Mouse (Mus musculus): Measurements from ENCODE around the gene Cfl2.
A peak's percentile ranks its signal among the peaks of the same experiment; 100 is the strongest.
"Not testable (repeated sequence)": the region's sequence is repeated elsewhere in the genome, so short reads cannot be mapped to it uniquely, and the experiment has no call there.

Cfl2 gene

DNA sequence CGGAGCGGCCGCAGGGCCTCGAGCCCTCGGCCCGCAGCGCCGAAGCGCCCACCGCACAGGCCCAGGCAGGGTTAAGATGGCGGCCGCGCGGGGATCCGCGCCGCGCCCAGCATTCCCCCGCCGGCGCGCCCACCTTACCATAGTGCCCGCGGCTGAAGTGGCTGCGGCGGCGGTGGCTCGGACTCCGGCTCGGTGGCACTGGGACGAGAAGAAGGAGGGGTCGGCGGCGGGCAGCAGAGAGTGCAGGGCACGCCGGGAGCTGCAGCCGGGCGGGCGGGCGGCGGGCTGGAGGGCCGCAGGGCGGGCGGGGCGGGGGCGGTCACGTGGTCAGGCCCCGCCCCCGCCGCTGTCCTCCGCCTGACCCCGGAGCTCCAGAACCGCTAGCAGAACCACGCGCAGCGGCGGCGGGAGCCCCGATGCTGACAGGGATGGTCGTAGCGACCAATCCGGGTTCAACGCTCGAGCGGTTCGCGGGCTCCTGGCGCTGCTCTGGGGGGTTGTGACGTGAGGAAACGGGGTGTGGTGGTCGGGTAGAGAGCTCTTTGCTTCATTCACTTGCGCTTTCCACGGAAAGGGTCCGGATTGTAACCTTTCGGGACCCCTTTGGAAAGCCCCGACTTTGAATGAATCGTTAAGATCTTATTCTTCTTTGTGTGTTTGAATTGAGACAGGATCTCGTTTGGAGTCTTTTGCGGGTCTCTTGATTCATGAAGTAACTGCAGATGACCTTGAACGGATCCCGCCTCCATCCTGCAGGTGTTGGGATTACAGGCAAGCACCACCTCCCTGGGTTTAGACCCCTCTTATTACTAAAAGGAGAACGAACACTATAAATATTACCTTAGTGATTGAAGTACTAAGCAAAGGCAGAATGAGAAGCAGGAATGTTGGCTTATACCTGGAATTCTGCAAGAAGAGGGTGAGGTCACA lies at the start of gene Cfl2:
TSS of gene Cfl2 (minus strand) at position 272 of the 930 bp plus-strand sequence.
- peak; percentile 75 to 83 for DNase-seq (ENCODE audit: low spot score in 2 of 2)

DNA sequence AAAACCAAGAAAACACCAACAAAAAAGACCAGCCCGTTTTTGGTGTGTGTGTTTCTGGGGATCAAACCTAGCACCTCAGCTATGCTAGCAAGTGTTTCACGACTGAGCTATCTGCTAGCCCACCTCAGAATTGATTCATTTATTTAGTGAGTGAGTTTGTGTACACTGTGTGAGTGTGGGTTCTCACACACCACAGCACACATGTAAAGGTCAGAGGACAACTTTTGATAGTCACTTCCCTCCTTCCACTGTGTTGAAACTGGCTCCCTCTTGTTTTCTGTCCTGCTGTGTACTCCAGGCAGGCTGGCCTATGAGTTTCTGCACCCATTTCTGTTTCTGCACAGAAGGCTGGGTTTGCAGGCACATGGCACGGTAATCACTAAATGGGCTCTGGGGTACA lies 47.7 kb upstream of the Cfl2 start:
- no peak for DNase-seq (ENCODE audit: low spot score in 2 of 2)

DNA sequence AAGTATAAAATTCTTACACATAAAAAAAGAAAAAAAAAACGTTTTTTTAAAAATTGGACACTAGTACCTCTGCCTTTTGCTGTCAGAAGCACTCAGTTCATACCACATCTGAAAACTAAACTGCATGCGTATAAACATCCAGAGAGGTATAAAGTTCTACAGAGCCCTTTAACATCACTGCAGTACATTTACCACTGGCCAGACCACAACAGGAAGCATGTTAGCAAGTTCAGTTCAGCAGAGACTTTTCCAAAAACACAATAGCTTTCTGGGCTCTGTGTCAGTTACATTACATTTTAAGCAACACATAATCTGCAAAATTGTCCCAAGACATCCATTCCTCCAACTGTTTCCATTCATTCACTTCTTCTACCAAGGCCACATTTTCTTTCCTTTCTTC lies 29.9 kb upstream of the Cfl2 start:
- not testable (repeated sequence) for DNase-seq (ENCODE audit: low spot score in 2 of 2)

DNA sequence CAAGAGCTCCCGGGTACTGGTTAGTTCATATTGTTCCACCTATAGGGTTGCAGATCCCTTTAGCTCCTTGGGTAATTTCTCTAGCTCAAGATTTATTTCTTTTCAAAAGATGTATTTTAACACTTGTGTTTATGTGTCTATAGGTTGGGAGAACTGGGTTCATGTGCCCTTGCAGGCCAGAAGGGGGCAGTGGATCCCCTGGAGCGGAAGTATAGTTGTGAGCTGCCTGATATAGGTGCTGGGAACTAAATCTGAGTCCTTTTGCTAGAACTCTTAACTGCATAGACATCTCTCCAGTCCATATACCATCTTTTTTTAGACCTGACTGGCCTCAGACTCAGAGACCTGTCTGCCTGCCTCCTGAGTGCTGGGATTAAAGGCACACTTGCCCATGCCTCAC lies 27.7 kb upstream of the Cfl2 start:
- DNase-seq (ENCODE audit: low spot score in 2 of 2), result no peak

DNA sequence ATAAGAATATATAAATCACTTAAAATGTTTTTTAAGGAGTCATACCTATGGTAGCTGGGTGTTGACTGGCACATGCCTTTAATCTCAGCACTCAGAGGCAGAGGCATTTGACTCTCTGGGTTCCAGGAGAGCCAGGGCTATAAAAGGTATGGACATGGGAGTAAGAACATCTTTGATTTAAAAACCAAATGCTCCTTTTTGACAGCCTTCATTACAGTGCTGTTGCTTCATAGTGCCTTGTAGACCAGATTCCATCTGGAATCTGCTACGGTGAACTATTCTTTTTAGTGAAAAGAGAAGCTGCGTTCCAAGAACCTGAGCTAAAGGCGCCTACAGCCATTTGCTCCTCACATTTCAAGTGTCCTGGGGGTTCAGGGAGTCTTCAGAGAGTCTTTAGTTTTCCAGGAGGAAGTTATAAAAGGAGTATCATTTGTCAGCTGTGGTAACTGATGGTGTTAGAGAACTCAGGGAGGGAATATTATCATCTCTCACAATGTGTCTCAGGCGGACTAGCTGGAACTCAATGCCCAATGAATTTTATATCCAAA lies 25.0 kb upstream of the Cfl2 start:
- DNase-seq (ENCODE audit: low spot score in 2 of 2), result no peak

DNA sequence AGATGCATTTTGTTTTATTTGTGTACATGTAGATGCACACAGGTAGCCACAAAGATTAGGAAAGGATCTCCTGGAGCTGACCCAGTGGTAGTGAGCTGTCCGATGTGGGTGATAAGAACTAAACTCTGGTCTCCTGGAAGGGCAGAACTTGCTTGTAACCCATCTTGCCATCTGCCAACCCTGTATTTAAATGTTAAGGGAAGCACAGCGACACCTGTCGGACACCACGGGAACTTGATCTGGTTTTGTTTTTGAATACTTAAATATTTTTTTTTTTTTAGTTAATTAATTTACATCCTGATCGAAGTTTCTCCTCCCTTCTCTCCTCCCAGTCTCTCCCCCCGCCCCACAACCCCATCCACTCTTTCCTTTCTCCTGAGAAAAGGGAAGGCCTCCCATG lies 17.0 kb upstream of the Cfl2 start:
- peak; percentile 58 to 72 for DNase-seq (ENCODE audit: low spot score in 2 of 2)

DNA sequence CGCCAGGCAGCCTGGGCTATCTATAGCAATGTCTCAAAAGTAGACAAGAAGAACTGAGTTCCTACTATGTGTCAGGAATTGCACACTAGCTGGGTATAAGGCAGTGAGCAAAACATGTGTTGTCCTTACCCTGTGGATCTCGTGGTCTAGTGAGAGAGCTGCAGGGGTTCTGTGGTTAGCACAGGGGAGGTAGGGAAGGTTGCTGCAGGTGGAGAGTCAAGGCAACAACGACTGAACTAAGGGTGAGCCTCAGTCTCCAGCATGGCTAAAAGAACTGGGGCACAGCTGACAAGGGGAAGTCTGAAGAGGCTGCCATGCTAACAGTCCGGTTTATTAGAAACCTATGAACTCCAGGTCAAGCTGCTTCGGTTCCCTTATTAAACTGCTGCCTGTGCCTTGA lies 16.5 kb upstream of the Cfl2 start:
- DNase-seq (ENCODE audit: low spot score in 2 of 2), result no peak

DNA sequence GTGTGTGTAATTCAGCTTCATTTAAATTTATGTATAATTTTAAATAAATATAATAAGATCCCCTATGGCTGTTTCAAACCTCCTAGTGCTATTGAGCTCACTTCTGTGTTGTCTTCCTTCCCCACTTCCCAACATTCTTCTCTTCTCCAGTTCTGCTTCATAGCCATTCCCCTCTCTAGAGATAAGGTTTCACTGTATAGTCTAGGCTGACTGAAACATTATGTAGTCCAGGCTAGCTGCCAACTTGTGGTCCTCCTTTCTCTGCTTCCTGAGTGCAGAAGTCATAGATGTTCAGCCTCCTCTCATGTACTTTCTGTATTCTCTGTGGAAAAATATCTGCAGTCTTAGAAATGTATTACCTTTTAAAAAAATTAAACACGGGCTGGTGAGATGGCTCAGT lies 15.2 kb upstream of the Cfl2 start:
- DNase-seq (ENCODE audit: low spot score in 2 of 2), result no peak

DNA sequence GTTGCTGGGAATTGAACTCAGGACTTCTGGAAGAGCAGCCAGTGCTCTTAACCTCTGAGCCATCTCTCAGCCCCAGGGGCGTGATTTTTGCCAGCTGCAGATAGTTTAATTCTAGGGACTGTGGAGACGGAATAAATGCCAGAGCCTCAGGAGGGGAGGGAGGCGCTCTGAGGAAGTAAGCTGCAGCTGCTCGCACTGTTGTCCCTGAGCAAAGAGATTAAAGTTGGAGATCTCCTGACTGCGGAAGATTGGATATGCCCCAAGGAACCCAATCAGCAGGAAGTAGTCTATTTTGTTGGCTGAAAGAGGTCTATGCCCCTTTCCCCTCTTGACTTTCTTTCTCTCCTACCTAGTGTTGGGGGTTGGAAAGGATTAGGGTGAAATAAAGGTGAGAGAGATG lies 14.2 kb upstream of the Cfl2 start:
- DNase-seq (ENCODE audit: low spot score in 2 of 2), result no peak

DNA sequence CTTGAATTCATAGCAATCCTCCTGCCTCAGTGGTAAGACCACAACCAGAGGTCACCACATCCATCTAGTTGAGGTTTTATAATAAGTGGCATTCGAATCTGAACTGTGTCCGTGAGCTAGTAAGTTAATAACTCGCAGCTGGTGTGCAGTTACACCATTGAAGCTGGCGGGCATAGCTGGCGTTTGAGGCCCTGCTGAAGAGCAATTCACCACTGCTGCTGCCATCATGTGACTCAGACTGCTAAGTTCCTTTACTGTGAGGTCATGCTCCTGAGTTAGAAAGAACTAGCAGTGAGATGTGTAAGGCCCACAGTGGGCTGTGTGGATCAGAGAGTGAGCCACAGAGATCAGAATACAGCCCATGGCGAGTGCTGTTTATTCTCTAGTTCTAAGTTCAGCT lies 12.0 kb upstream of the Cfl2 start:
- DNase-seq (ENCODE audit: low spot score in 2 of 2), result no peak

DNA sequence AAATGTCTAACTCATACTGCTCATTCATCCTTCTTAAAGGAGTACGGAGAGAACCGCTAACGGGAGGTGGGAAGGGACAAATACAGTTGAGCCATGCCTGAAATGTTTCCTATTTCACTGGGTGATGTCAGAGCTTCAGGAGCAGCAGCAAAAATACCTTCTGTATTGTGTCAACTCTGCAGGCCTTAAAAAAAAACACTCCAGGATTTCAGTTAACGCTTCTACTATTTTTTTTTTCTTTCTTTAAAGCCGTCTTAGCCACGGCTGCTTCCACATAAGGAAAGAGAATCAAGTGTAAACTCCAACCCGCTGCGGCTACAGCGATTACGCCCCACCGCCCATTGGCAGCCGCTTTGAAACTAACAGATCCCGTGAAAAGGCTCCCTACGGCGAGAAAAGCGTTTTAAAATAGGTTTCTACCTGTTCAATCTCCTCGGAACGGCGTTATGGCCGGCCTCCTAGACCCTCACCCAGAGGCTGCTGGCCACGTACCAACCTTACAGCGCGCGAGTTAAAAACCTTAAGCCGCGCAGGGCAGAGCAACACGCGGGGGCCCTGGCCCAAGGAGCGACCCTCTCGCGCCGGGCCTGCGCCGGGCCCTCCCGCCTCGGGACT lies 579 bp downstream of the Cfl2 start:
- no peak for DNase-seq (ENCODE audit: low spot score in 2 of 2)

DNA sequence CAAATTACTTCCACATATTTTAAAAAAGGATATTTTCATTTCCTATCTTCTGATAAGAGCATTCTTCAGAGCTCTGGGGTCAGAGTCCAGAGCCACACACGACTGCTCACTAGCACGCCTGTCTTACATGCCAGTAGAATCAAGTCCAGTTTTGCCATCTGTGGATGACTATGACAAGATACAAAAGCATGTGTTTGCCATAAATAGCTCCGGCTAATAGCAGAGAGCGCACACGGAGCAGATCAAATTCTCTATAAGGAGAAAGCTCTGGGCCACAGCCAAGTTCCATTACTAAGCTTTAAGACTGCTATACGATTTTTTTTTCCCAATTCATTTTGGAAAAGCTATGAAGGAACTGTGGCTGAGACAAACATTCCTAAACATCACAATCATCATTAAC lies 3.1 kb downstream of the Cfl2 start:
- no peak for DNase-seq (ENCODE audit: low spot score in 2 of 2)

DNA sequence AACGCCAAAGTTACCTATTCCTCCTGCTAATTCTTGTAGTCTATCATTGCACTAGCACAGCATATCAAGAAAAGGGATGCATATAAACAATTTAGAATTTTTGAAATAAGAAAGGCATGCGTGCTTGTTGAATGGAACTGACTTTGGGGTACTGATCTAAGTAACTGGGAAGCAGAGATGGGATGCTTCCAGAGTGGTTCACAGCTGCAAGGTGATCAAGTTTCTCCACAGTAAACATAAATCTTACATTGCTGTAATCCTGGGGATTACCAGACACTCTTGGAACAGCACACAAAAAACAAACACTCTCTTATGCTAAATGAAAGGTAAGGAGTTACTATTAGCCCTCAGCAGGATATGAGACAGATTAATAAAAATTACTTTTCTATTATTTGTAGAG lies 12.1 kb downstream of the Cfl2 start:
- DNase-seq (ENCODE audit: low spot score in 2 of 2), result no peak

DNA sequence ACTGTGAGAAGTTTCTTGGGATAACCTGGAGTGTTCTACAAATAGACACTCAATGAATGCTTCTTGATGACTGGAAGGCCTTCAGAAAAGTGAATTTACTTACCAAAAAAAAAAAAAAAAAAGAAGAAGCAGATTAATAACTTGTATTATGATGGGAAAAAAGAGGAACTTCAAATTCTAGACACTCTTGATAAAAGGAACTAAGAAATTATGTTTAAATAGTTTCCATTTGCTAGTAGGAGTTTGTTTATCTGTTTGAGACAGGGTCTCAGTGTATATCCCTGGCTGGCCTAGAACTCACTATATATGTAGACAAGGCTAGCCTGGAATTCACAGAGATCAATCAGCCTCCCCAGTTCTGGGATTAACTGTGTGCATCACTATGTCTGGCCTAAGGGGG lies 18.3 kb downstream of the Cfl2 start:
- DNase-seq (ENCODE audit: low spot score in 2 of 2), result no peak

DNA sequence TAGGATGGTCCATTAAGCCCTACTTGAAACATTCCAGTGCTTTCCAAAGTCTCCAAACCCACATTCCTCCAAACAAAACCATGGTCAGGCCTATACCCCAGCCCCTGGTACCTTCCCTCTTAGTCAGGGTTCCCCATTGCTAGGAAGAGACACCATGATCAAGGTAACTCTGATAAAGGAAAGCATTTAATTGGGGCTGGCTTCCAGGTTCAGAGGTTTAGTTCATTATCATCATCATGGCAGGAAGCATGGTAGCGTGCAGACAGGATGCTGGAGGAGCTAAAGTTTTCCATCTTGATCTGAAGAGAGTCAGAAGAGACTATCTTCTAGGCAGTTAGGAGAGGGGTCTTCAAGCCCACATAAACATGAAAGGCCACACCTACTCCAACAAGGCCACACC lies 21.1 kb downstream of the Cfl2 start:
- DNase-seq (ENCODE audit: low spot score in 2 of 2), result no peak

DNA sequence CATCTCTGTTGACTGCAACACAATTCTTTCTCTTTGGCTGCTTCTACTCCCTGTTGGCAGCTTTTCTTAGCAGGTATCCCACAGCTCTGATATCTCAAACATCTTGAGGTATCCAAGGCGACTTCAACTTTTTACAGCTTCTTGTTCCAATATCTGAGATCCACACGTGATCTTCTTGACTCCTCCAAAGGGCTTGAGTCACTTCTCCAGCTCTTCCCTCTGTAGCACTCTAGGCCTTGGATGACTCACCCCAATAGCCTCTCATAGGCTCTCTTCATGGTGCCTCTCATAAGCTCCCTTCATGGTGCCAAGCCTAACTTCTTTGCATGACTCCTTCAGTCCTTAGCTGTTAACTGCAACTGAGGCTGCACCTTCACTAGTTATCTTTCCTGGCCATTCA lies 22.9 kb downstream of the Cfl2 start:
- no peak for DNase-seq (ENCODE audit: low spot score in 2 of 2)

DNA sequence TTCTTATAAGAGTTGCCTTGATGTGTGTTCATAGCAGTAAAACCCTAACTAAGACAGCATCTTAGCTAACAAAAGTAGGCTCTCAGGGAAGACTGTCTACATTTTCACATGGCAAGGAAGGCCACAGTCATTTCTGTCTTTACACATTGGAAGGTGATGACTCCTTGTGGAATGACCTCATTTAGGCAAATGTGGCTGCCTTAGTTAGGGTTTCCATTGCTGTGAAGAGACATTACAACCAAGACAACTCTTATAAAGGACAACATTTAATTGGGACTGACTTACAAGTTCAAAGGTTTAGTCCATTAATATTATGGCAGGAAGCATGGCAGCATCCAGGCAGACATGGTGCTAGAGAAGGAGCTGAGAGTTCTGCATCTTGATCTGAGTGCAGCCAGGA lies 23.7 kb downstream of the Cfl2 start:
- no peak for DNase-seq (ENCODE audit: low spot score in 2 of 2)

DNA sequence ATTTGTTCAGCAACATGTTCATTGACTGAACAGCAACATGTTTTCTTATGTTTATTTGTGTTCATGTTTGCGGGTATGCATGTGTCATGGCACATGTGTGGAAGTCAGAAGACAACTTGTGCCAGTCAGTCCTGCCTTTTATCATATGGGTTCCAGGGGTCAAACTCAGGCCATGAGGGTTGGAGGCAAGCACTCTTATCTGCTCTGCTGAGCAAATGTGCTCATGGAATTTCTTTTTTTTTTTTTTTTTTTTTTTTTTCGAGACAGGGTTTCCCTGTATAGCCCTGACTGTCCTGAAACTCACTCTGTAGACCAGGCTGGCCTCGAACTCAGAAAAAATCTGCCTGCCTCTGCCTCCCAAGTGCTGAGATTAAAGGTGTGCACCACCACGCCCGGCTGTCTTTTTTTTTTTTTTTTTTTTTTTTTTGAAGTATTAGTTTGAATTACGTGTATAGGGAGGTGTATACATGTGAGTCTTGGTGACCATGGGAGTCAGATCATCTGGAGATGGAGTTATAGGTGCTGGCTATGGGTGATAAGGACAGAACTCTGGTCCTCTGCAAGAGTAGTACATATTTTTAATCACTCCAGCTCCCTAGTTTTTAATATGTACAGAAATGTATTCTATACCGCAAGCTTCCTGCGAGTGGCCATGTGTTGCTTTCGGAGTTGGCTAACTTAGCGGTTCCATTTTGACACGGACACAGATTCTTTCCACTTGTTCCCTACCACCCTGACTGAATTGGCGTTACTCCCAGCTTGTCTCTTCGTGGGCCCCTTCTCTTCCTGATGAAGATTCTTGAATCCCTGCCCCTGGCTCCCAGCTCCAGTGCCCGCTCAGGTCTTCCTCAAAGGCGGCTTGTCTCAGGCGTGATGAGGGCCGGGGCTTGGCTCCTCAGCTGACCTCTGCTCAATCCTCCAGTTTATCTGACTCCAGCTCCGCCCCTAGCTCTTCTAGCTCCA lies 26.8 kb downstream of the Cfl2 start:
- DNase-seq (ENCODE audit: low spot score in 2 of 2), result no peak

DNA sequence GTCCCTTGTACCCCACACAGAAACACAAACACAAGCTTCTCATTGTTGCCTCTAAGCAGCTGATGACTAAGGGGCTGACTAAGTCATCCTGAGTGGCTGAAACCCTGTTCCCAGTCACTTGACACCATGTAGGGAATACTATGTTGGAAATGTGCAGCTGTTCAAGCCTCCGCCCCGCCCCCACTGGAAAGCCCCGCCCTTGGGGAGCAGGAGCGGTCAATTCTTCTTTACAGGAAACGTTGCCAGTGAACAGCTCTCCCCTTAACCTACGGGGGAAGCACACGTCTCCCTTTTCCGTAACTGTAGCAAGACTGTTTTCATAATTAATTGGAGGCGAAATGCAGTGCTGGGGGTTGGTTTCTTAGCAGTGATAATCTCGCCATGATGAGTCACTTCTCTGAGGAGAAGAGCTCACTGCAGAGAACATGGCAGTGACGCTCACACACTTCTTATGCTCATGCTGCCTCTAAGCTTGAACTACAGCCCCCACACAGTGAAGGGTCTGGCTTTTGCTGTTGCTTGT lies 27.7 kb downstream of the Cfl2 start:
- DNase-seq (ENCODE audit: low spot score in 2 of 2), result no peak

DNA sequence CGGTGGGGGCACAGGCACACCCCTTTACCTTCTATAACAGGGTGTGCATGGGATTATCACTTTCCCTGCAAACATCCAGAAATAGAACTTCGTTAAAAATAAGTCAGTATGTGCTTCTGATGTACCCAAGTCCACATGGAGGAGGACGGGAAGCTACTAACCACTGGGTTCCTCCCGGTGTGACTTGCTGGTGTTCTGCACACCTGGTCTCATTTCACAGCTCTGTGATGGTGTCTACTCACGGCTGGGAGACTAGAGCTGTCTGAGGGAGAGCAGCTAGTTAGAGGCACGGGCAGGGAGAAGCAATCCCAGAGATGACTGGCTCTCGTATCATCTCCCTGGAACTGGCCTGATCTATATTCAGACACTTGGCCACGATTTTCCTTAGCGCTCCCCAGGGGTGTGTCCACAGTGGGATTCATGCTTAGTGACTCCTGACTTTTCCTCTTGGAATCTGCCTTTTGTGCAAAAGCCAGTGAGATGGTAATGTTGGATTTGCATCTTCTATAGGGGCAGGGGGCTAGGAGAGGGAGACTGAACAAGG lies 28.7 kb downstream of the Cfl2 start:
- DNase-seq (ENCODE audit: low spot score in 2 of 2), result no peak

DNA sequence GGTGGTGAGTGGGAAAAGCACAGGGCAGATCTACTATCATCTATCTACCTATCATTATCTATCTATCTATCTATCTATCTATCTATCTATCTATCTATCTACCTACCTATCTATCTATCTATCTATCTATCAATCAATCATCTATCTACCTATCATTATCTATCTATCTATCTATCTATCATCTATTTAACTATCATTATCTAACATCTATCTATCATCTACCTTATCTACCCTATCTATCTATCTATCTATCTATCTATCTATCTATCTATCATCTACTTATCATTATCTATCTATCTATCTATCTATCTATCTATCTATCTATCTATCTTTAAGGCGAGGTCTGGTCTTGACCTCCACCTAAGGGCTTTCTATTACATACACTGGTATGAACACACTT lies 30.8 kb downstream of the Cfl2 start:
- DNase-seq (ENCODE audit: low spot score in 2 of 2), result not testable (repeated sequence)

Measured in natural killer cell, adult 2 months (primary cell).